Mouse (Mus musculus): Measurements from ENCODE around the gene Ncmap. TPM values are rescaled to one million over a fixed set of nuclear protein-coding genes. Genes with fewer than 3 reads are reported as not detected.

The Ncmap gene
- polyA plus RNA-seq, 1 experiment, result 0.04 TPM

DNA sequence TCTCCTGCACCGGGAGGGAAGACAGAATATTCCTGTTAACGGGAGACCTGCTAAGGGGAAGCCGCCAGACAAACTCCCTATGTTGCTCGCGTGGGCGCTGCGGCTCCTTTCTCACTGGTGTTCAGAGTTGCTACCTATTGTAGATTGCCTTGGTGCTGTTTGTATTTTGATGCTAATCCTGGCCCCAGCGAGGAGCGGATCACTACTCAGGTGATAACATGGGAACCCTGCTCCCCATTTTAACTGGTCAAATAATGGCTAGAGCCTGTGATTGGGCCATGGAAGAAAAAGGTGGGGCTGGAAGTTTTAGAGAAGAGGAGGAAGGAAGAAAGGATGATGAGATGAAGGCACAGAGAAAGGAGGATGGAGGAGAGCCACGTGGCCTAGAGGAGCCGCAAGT is 22.4 kb upstream of the Ncmap start:
- Histone ChIP-seq H3ac (ENCODE audit: control insufficient read depth, insufficient read length) (no peak overlapping the region), H3K4me2 (ENCODE audit: low read depth) (no peak overlapping the region), H3K79me2 (ENCODE audit: control insufficient read depth, insufficient read depth) (no peaks in the 10 kb centered on the region), H3K27me3 (ENCODE audit: control insufficient read depth, insufficient read depth, insufficient read length) (no peaks in the 10 kb centered on the region), H3K36me3 (ENCODE audit: control insufficient read depth, insufficient read depth) (no peaks in the 10 kb centered on the region), H3K4me3 (no peak overlapping the region)
- TF ChIP-seq POLR2AphosphoS2 (IDR thresholded peaks at IDR 0.05; ENCODE audit: insufficient read length, low read depth), result no peak
- TF ChIP-seq SRF (IDR thresholded peaks at IDR 0.05; ENCODE audit: control insufficient read depth, insufficient read length, low read depth), result no peak
- no peak for TF ChIP-seq MYOG (IDR thresholded peaks at IDR 0.05; ENCODE audit: control insufficient read depth in 1 of 3, insufficient read depth in 1 of 3, insufficient read length in 2 of 3, low read depth in 2 of 3)
- TF ChIP-seq E2F4 (IDR thresholded peaks at IDR 0.05; ENCODE audit: insufficient read depth), result no peak

- Histone ChIP-seq H3ac (ENCODE audit: control insufficient read depth, insufficient read length) (no peak overlapping the region), H3K4me2 (ENCODE audit: low read depth) (no peak overlapping the region), H3K79me2 (ENCODE audit: control insufficient read depth, insufficient read depth) (no peaks in the 10 kb centered on the region), H3K4me3 (no peak overlapping the region), H3K36me3 (ENCODE audit: control insufficient read depth, insufficient read depth) (no peaks in the 10 kb centered on the region), H3K27me3 (ENCODE audit: control insufficient read depth, insufficient read depth, insufficient read length) (no peaks in the 10 kb centered on the region)
- TF ChIP-seq CEBPB (IDR thresholded peaks at IDR 0.05; ENCODE audit: insufficient read depth, poor library complexity, severe bottlenecking), result no peak
- no peak for TF ChIP-seq TCF3 (IDR thresholded peaks at IDR 0.05; ENCODE audit: insufficient read length, low read depth)
- TF ChIP-seq TCF12 (IDR thresholded peaks at IDR 0.05; ENCODE audit: insufficient read depth, poor library complexity, severe bottlenecking), result no peak
- TF ChIP-seq MYOG (IDR thresholded peaks at IDR 0.05; ENCODE audit: control insufficient read depth in 1 of 3, insufficient read depth in 1 of 3, insufficient read length in 2 of 3, low read depth in 2 of 3), result no peak
- TF ChIP-seq SRF (IDR thresholded peaks at IDR 0.05; ENCODE audit: control insufficient read depth, insufficient read length, low read depth), result no peak
- TF ChIP-seq MYOD1 (IDR thresholded peaks at IDR 0.05; ENCODE audit: control insufficient read depth in 1 of 3, insufficient read length in 2 of 3, low read depth in 2 of 3), result no peak
- no peak for TF ChIP-seq E2F4 (IDR thresholded peaks at IDR 0.05; ENCODE audit: insufficient read depth)
- no peak for TF ChIP-seq MAX (IDR thresholded peaks at IDR 0.05; ENCODE audit: low read depth)
- TF ChIP-seq POLR2AphosphoS2 (IDR thresholded peaks at IDR 0.05; ENCODE audit: insufficient read length, low read depth), result no peak
- no peak for TF ChIP-seq USF1 (IDR thresholded peaks at IDR 0.05; ENCODE audit: low read depth)
- TF ChIP-seq POLR2A (IDR thresholded peaks at IDR 0.05; ENCODE audit: insufficient read length, low read depth), result no peak
- TF ChIP-seq REST (IDR thresholded peaks at IDR 0.05; ENCODE audit: insufficient read depth, insufficient read length), result no peak
These were observed 22.0 kb upstream of the Ncmap start for GRCm38 (mm10) chr4:135419996-135420395.

GRCm38 (mm10) chr4:135416367-135416766 is 18.3 kb upstream of the Ncmap start:
- no peak overlapping the region for H3ac ChIP-seq (ENCODE audit: control insufficient read depth, insufficient read length)
- no peak overlapping the region for H3K4me3 ChIP-seq
- no peak overlapping the region for H3K4me2 ChIP-seq (ENCODE audit: low read depth)
- no peaks in the 10 kb centered on the region for H3K79me2 ChIP-seq (ENCODE audit: control insufficient read depth, insufficient read depth)
- H3K36me3 ChIP-seq (ENCODE audit: control insufficient read depth, insufficient read depth), result no peaks in the 10 kb centered on the region
- TF ChIP-seq MAX (IDR thresholded peaks at IDR 0.05; ENCODE audit: low read depth) (no peak), POLR2AphosphoS2 (IDR thresholded peaks at IDR 0.05; ENCODE audit: insufficient read length, low read depth) (no peak), POLR2A (IDR thresholded peaks at IDR 0.05; ENCODE audit: insufficient read length, low read depth) (no peak), SRF (IDR thresholded peaks at IDR 0.05; ENCODE audit: control insufficient read depth, insufficient read length, low read depth) (no peak), USF1 (IDR thresholded peaks at IDR 0.05; ENCODE audit: low read depth) (no peak), REST (IDR thresholded peaks at IDR 0.05; ENCODE audit: insufficient read depth, insufficient read length) (no peak), TCF3 (IDR thresholded peaks at IDR 0.05; ENCODE audit: insufficient read length, low read depth) (no peak), TCF12 (IDR thresholded peaks at IDR 0.05; ENCODE audit: insufficient read depth, poor library complexity, severe bottlenecking) (no peak)
- H3K27me3 ChIP-seq (ENCODE audit: control insufficient read depth, insufficient read depth, insufficient read length), result no peaks in the 10 kb centered on the region

DNA sequence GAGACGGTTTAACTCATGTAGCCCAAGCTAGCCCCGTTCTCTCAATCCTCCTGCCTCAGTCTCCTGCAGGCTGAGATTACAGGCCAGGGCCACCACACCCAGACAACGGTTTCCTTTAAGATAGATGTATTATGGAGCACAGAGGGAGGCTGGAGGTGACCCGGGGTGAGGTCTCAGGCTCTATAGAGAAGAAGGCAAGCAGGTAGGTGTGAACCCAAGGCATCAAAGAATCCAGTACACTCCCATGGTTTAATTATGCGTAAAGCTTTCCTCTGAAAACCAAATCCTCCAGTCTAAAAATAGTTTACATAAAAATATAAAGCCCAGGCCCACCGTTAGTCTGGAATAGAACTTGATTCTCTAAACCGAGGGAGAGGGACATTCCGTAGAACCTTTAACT is 15.5 kb upstream of the Ncmap start:
- no peaks in the 10 kb centered on the region for H3K36me3 ChIP-seq (ENCODE audit: control insufficient read depth, insufficient read depth)
- H3ac ChIP-seq (ENCODE audit: control insufficient read depth, insufficient read length), result no peak overlapping the region
- H3K79me2 ChIP-seq (ENCODE audit: control insufficient read depth, insufficient read depth), result no peaks in the 10 kb centered on the region
- H3K4me3 ChIP-seq, result no peak overlapping the region
- H3K4me2 ChIP-seq (ENCODE audit: low read depth), result no peak overlapping the region
- H3K27me3 ChIP-seq (ENCODE audit: control insufficient read depth, insufficient read depth, insufficient read length), result no peaks in the 10 kb centered on the region
- TF ChIP-seq POLR2AphosphoS2 (IDR thresholded peaks at IDR 0.05; ENCODE audit: insufficient read length, low read depth), result no peak
- no peak for TF ChIP-seq MYOD1 (IDR thresholded peaks at IDR 0.05; ENCODE audit: control insufficient read depth in 1 of 3, insufficient read length in 2 of 3, low read depth in 2 of 3)
- no peak for TF ChIP-seq REST (IDR thresholded peaks at IDR 0.05; ENCODE audit: insufficient read depth, insufficient read length)
- no peak for TF ChIP-seq MYOG (IDR thresholded peaks at IDR 0.05; ENCODE audit: control insufficient read depth in 1 of 3, insufficient read depth in 1 of 3, insufficient read length in 2 of 3, low read depth in 2 of 3)
- no peak for TF ChIP-seq TCF12 (IDR thresholded peaks at IDR 0.05; ENCODE audit: insufficient read depth, poor library complexity, severe bottlenecking)
- TF ChIP-seq POLR2A (IDR thresholded peaks at IDR 0.05; ENCODE audit: insufficient read length, low read depth), result no peak
- no peak for TF ChIP-seq MAX (IDR thresholded peaks at IDR 0.05; ENCODE audit: low read depth)
- TF ChIP-seq E2F4 (IDR thresholded peaks at IDR 0.05; ENCODE audit: insufficient read depth), result no peak
- TF ChIP-seq TCF3 (IDR thresholded peaks at IDR 0.05; ENCODE audit: insufficient read length, low read depth), result no peak
- TF ChIP-seq USF1 (IDR thresholded peaks at IDR 0.05; ENCODE audit: low read depth), result no peak
- TF ChIP-seq CEBPB (IDR thresholded peaks at IDR 0.05; ENCODE audit: insufficient read depth, poor library complexity, severe bottlenecking), result no peak
- TF ChIP-seq SRF (IDR thresholded peaks at IDR 0.05; ENCODE audit: control insufficient read depth, insufficient read length, low read depth), result no peak

DNA sequence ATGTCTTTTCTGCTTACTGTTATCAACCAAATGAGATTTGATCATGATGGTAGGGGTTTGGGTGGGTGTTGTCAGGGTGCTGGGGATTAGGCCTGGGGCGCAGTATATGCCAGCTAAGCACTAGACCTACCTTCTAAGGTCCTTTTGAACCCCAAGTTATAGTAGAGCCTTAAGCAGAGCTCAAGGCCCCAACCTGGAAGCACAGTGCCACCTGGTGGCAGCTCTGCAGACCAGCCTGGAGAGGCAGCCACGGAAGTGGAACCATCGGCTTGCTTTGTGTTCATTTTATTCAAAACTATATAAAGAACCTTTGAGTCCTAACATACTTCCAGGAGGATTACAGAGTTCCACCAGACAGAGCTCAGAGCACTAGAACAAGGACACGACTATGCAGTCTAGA is 13.6 kb upstream of the Ncmap start:
- Histone ChIP-seq H3K4me2 (ENCODE audit: low read depth) (no peak overlapping the region), H3K79me2 (ENCODE audit: control insufficient read depth, insufficient read depth) (no peaks in the 10 kb centered on the region), H3K27me3 (ENCODE audit: control insufficient read depth, insufficient read depth, insufficient read length) (no peaks in the 10 kb centered on the region), H3K36me3 (ENCODE audit: control insufficient read depth, insufficient read depth) (no peaks in the 10 kb centered on the region), H3ac (ENCODE audit: control insufficient read depth, insufficient read length) (no peak overlapping the region), H3K4me3 (no peak overlapping the region)
- TF ChIP-seq TCF12 (IDR thresholded peaks at IDR 0.05; ENCODE audit: insufficient read depth, poor library complexity, severe bottlenecking), result no peak
- TF ChIP-seq CEBPB (IDR thresholded peaks at IDR 0.05; ENCODE audit: insufficient read depth, poor library complexity, severe bottlenecking), result no peak
- no peak for TF ChIP-seq E2F4 (IDR thresholded peaks at IDR 0.05; ENCODE audit: insufficient read depth)
- no peak for TF ChIP-seq POLR2AphosphoS2 (IDR thresholded peaks at IDR 0.05; ENCODE audit: insufficient read length, low read depth)
- no peak for TF ChIP-seq REST (IDR thresholded peaks at IDR 0.05; ENCODE audit: insufficient read depth, insufficient read length)

Measured in myocyte (in vitro differentiated cells).